Comparison of ENCODE assay signal across 2 mouse cellular contexts in the genomic region with DNA sequence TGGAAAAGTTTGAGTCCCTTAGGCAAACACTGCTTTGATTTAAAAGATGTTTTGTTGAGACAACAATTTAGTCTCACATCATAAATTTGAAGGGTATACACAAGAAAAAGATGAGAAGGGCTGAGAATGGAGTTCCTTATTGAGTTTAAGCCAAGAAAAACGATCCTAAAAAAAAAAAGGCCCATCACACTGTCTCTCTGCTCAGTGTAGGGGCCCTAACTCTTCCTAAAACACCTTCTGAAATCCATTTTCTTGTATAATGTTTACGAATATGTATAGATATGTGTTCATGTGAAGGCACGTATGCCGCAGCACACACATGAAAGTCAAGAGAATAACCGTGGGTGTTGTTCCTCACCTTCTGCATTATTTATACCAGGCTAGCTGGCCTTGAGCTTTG.
DNase-seq lines count a peak whose midpoint lies in the region; ATAC-seq and TF ChIP-seq lines count a peak whose summit lies in the region.
"Not testable (repeated sequence)": the region's sequence is repeated elsewhere in the genome, so short reads cannot be mapped to it uniquely, and the experiment has no call there.

No protein-coding gene starts in this region.

- H3K4me2 ChIP-seq in lung, embryonic 14.5 days; lung, embryonic 16.5 days (ENCODE audit: low read depth, low read length): not testable (repeated sequence)

- not testable (repeated sequence) for H3K4me3 ChIP-seq in lung, embryonic 14.5 days (ENCODE audit: low read depth, low read length); lung, embryonic 16.5 days (ENCODE audit: low read length)

- WGBS in lung, embryonic 14.5 days = no CpG with 5 or more reads among the region's 5 CpGs
- no CpG with 5 or more reads among the region's 5 CpGs for WGBS in lung, embryonic 16.5 days

- not testable (repeated sequence) for TF ChIP-seq CTCF in lung, embryonic 14.5 days (IDR thresholded peaks at IDR 0.05; ENCODE audit: low read depth)

- H3K27ac ChIP-seq in lung, embryonic 14.5 days (ENCODE audit: low read depth); lung, embryonic 16.5 days (ENCODE audit: low read length): not testable (repeated sequence)

- not testable (repeated sequence) for DNase-seq in lung, embryonic 14.5 days

- H3K27me3 ChIP-seq in lung, embryonic 14.5 days (ENCODE audit: insufficient read depth, low read length); lung, embryonic 16.5 days (ENCODE audit: control insufficient read depth, insufficient read depth, low read depth, low read length): not testable (repeated sequence)

- not testable (repeated sequence) for H3K4me1 ChIP-seq in lung, embryonic 14.5 days (ENCODE audit: insufficient read depth); lung, embryonic 16.5 days (replicated peaks; ENCODE audit: control insufficient read depth, insufficient read depth, low read length)

- peak; percentile 71 for ATAC-seq in lung, embryonic 14.5 days (ENCODE audit: insufficient read depth)
- ATAC-seq in lung, embryonic 16.5 days (ENCODE audit: low read depth) = peak; percentile 68

- not testable (repeated sequence) for H3K9ac ChIP-seq in lung, embryonic 14.5 days; lung, embryonic 16.5 days (ENCODE audit: low read length)

- H3K9me3 ChIP-seq in lung, embryonic 14.5 days (ENCODE audit: low read depth, low read length); lung, embryonic 16.5 days (ENCODE audit: control insufficient read depth, low read length): not testable (repeated sequence)

- H3K36me3 ChIP-seq in lung, embryonic 14.5 days (ENCODE audit: insufficient read depth); lung, embryonic 16.5 days (ENCODE audit: control insufficient read depth, insufficient read depth, low read length): not testable (repeated sequence)
